Mouse (Mus musculus) MEL (cell line): ENCODE results near the gene Ssh2. TPM values are rescaled to one million over a fixed set of nuclear protein-coding genes. Genes with fewer than 3 reads are reported as not detected.
A peak's percentile ranks its signal among the peaks of the same experiment; 100 is the strongest.

Experiments
- DNase-seq: peaks from one replicate; pipeline ENCODE4 v3.0.0; 2011; ENCODE audit warnings: low read depth, low spot score
- H3K27ac ChIP-seq: 2 replicates; pipeline ENCODE4 v1.5.1; 2012; ENCODE audit warnings: low read depth, mild to moderate bottlenecking, control low read depth, low read length, moderate library complexity; ENCODE audit not compliant: control insufficient read depth
- H3K27me3 ChIP-seq, 2 experiments: fragments of 150-350 bp in 1 of 2; sonication (generic) in 1 of 2; 2 replicates each; pipeline ENCODE4 v1.6.1; 2012; ENCODE audit warnings: low read length in 2 of 2, mild to moderate bottlenecking in 2 of 2, improper control_type of control experiment in 1 of 2, moderate library complexity in 1 of 2; ENCODE audit not compliant: insufficient read depth in 2 of 2, control insufficient read depth in 1 of 2
- H3K36me3 ChIP-seq, 2 experiments: 2 replicates each; pipeline ENCODE4 v1.6.1; 2012 to 2014; ENCODE audit warnings: low read length in 2 of 2, improper control_type of control experiment in 1 of 2, inconsistent platforms in 1 of 2, mild to moderate bottlenecking in 1 of 2; ENCODE audit not compliant: insufficient read depth in 2 of 2, control insufficient read depth in 1 of 2
- H3K4me1 ChIP-seq, 2 experiments: fragments of 150-350 bp in 1 of 2; sonication (generic) in 1 of 2; 2 replicates each; pipeline ENCODE4 v1.6.1; 2012; ENCODE audit warnings: low read length in 2 of 2, improper control_type of control experiment in 1 of 2, mild to moderate bottlenecking in 1 of 2; ENCODE audit not compliant: insufficient read depth in 2 of 2, control insufficient read depth in 1 of 2
- H3K4me3 ChIP-seq, 2 experiments: fragments of 150-350 bp in 1 of 2; sonication (generic) in 1 of 2; 2 replicates each; pipeline ENCODE4 v1.5.1; 2012; ENCODE audit warnings: low read depth in 2 of 2, low read length in 2 of 2, mild to moderate bottlenecking in 2 of 2, moderate library complexity in 2 of 2, control low read depth in 1 of 2, improper control_type of control experiment in 1 of 2; ENCODE audit not compliant: control insufficient read depth in 1 of 2, insufficient read depth in 1 of 2
- H3K79me2 ChIP-seq: 2 replicates; pipeline ENCODE4 v1.6.1; 2012; ENCODE audit warnings: mild to moderate bottlenecking, low read length, moderate library complexity; ENCODE audit not compliant: control insufficient read depth, poor library complexity, insufficient read depth
- H3K9ac ChIP-seq: 2 replicates; pipeline ENCODE4 v1.6.1; 2012; ENCODE audit warnings: low read depth, mild to moderate bottlenecking, control low read depth, low read length, moderate library complexity; ENCODE audit not compliant: control insufficient read depth, poor library complexity, severe bottlenecking
- H3K9me3 ChIP-seq: fragments of 150-350 bp; sonication (generic); replicated peaks from 2 replicates; pipeline ENCODE4 v1.6.1; 2012; ENCODE audit warnings: mild to moderate bottlenecking, low read length, improper control_type of control experiment, moderate library complexity; ENCODE audit not compliant: insufficient read depth
- CTCF ChIP-seq, 3 experiments: IDR thresholded peaks in 2 of 3; conservative IDR thresholded peaks in 1 of 3; 2 replicates each; pipeline ENCODE4 v1.5.1; 2011 to 2012; ENCODE audit warnings: low read length in 3 of 3, low read depth in 2 of 3, mild to moderate bottlenecking in 2 of 3, improper control_type of control experiment in 1 of 3, inconsistent platforms in 1 of 3, mixed read lengths in 1 of 3, moderate library complexity in 1 of 3; ENCODE audit not compliant: control insufficient read depth in 1 of 3, insufficient read depth in 1 of 3, poor library complexity in 1 of 3, severe bottlenecking in 1 of 3
- E2F4 ChIP-seq: IDR thresholded peaks from 2 replicates; pipeline ENCODE4 v1.6.1; 2011; ENCODE audit warnings: low read depth, low read length, improper control_type of control experiment, borderline replicate concordance
- ELF1 ChIP-seq: IDR thresholded peaks from 2 replicates; pipeline ENCODE4 v1.6.1; 2014; ENCODE audit warnings: low read depth, mild to moderate bottlenecking, inconsistent platforms, low read length, improper control_type of control experiment, moderate library complexity
- ETS1 ChIP-seq: IDR thresholded peaks from 2 replicates; pipeline ENCODE4 v1.6.1; 2012; ENCODE audit warnings: low read depth, mild to moderate bottlenecking, inconsistent platforms, low read length, improper control_type of control experiment, moderate library complexity
- GABPA ChIP-seq: IDR thresholded peaks from 2 replicates; pipeline ENCODE4 v1.6.1; 2012; ENCODE audit warnings: low read depth, mild to moderate bottlenecking, inconsistent platforms, low read length, improper control_type of control experiment, moderate library complexity
- MAX ChIP-seq: IDR thresholded peaks from 2 replicates; pipeline ENCODE4 v1.6.1; 2011; ENCODE audit warnings: low read length, improper control_type of control experiment
- MAZ ChIP-seq: IDR thresholded peaks from 2 replicates; pipeline ENCODE4 v1.6.1; 2012; ENCODE audit warnings: low read depth, mild to moderate bottlenecking, inconsistent platforms, low read length, improper control_type of control experiment
- MXI1 ChIP-seq: IDR thresholded peaks from 2 replicates; pipeline ENCODE4 v1.6.1; 2011; ENCODE audit warnings: mild to moderate bottlenecking, low read depth, low read length, improper control_type of control experiment
- MYB ChIP-seq: IDR thresholded peaks from 2 replicates; pipeline ENCODE4 v1.6.1; 2011; ENCODE audit warnings: mild to moderate bottlenecking, low read depth, low read length, improper control_type of control experiment
- NRF1 ChIP-seq: IDR thresholded peaks from 2 replicates; pipeline ENCODE4 v1.6.1; 2014; ENCODE audit warnings: low read depth, mild to moderate bottlenecking, inconsistent platforms, low read length, improper control_type of control experiment, moderate library complexity; ENCODE audit not compliant: poor library complexity, insufficient read depth, severe bottlenecking
- POLR2AphosphoS5 ChIP-seq: IDR thresholded peaks from 2 replicates; pipeline ENCODE4 v1.6.1; 2012; ENCODE audit warnings: low read depth, borderline replicate concordance, mild to moderate bottlenecking, inconsistent platforms, low read length, moderate library complexity, mixed read lengths
- RCOR1 ChIP-seq: IDR thresholded peaks from 2 replicates; pipeline ENCODE4 v1.6.1; 2012; ENCODE audit warnings: low read depth, mild to moderate bottlenecking, inconsistent platforms, low read length, improper control_type of control experiment
- SIN3A ChIP-seq: IDR thresholded peaks from 2 replicates; pipeline ENCODE4 v1.6.1; 2012; ENCODE audit warnings: low read length, improper control_type of control experiment, inconsistent platforms
- SMC3 ChIP-seq: IDR thresholded peaks from 2 replicates; pipeline ENCODE4 v1.6.1; 2011; ENCODE audit warnings: low read depth, low read length, improper control_type of control experiment
- USF1 ChIP-seq: IDR thresholded peaks from 2 replicates; pipeline ENCODE4 v1.6.1; 2014; ENCODE audit warnings: low read depth, mild to moderate bottlenecking, inconsistent platforms, low read length, improper control_type of control experiment, moderate library complexity
- polyA plus RNA-seq, 2 experiments: library from polyadenylated mRNA; stranded (reverse) in 1 of 2; unstranded in 1 of 2; fragments of >175 nt in 1 of 2; fragments of >200 nt in 1 of 2; gene quantifications; 2 replicates each; pipeline versions ENCODE4 v1.2.1 to v1.2.4; 2012; ENCODE audit warnings: low replicate concordance in 2 of 2, low read depth in 1 of 2; ENCODE audit not compliant: insufficient read length in 2 of 2, insufficient read depth in 1 of 2, missing spikeins in 1 of 2
- total RNA-seq: library from RNA; depleted of rRNA; stranded (reverse); fragments of 300-350 nt; gene quantifications from 2 replicates; pipeline ENCODE4 v1.2.3, GENCODE M21; 2012

Gene Ssh2
- total and polyA plus RNA-seq, 3 experiments, result 6.3 to 29.2 (median 16.5) TPM

GRCm38 (mm10) chr11:77406329-77406728 lies 190.2 kb downstream of the Ssh2 start:
- no peak overlapping the region for H3K9ac ChIP-seq
- no peaks in the 10 kb centered on the region for H3K27me3 ChIP-seq
- no peak overlapping the region for H3K27ac ChIP-seq
- DNase-seq, result no peak
- TF ChIP-seq SIN3A (no peak), MXI1 (no peak), MAZ (no peak), NRF1 (no peak), GABPA (no peak), MAX (no peak), POLR2AphosphoS5 (no peak), MYB (no peak), E2F4 (no peak), SMC3 (no peak), CTCF (IDR thresholded peaks at IDR 0.05 in 2 of 3, conservative IDR thresholded peaks at IDR 0.05 in 1 of 3; ENCODE audit: control insufficient read depth in 1 of 3, insufficient read depth in 1 of 3, low read depth in 2 of 3, low read length in 3 of 3, poor library complexity in 1 of 3, severe bottlenecking in 1 of 3) (no peak), RCOR1 (no peak), USF1 (no peak)
- TF ChIP-seq, all 39 proteins: peak for 0
- Histone ChIP-seq H3K9me3 (no peaks in the 10 kb centered on the region), H3K4me1 (peaks cover 10 to 23% of the 10 kb centered on the region in 2 experiments), H3K79me2 (no peaks in the 10 kb centered on the region), H3K36me3 (peaks cover 2 to 31% of the 10 kb centered on the region in 2 experiments), H3K4me3 (no peak overlapping the region)

- no peak overlapping the region for H3K4me3 ChIP-seq
- H3K27ac ChIP-seq, result no peak overlapping the region
- H3K79me2 ChIP-seq, result no peaks in the 10 kb centered on the region
- peaks cover 2 to 19% of the 10 kb centered on the region in 2 experiments for H3K36me3 ChIP-seq
- H3K9me3 ChIP-seq, result no peaks in the 10 kb centered on the region
- no peak overlapping the region for H3K9ac ChIP-seq
- peaks cover 5 to 9% of the 10 kb centered on the region in 2 experiments for H3K4me1 ChIP-seq
- H3K27me3 ChIP-seq, result no peaks in the 10 kb centered on the region
- no peak for TF ChIP-seq MYB
- no peak for TF ChIP-seq SIN3A
- TF ChIP-seq ETS1, result no peak
- TF ChIP-seq MAX, result no peak
- TF ChIP-seq ELF1, result peak; percentile 41; the same call in 1 of the 2 replicates
- TF ChIP-seq RCOR1, result peak; percentile 5; the same call in 1 of the 2 replicates
- DNase-seq, result peak; percentile 62
Measured at GRCm38 (mm10) chr11:77409879-77410278, 193.8 kb downstream of the Ssh2 start.
